Mouse (Mus musculus) CH12.LX (cell line): Measurements from ENCODE around the gene Adamts3. TPM values are rescaled to one million over a fixed set of nuclear protein-coding genes. Genes with fewer than 3 reads are reported as not detected.

Experiments
- DNase-seq: peaks from one replicate; pipeline ENCODE4 v3.0.0-alpha.2; 2013; ENCODE audit errors: extremely low read depth
- H3K27ac ChIP-seq: 2 replicates; pipeline ENCODE4 v1.5.1; 2012; ENCODE audit warnings: low read depth, mild to moderate bottlenecking, control low read depth, moderate library complexity; ENCODE audit not compliant: insufficient read depth
- H3K27me3 ChIP-seq: replicated peaks from 2 replicates; pipeline ENCODE3; 2012; ENCODE audit warnings: inconsistent platforms
- H3K36me3 ChIP-seq, 2 experiments: replicated peaks in 1 of 2; 2 replicates each; pipeline versions ENCODE3 to v1.6.1; 2012; ENCODE audit warnings: inconsistent platforms in 1 of 2, low read length in 1 of 2, mild to moderate bottlenecking in 1 of 2, mixed read lengths in 1 of 2, moderate library complexity in 1 of 2; ENCODE audit not compliant: control insufficient read depth in 1 of 2, insufficient read depth in 1 of 2
- H3K4me1 ChIP-seq, 2 experiments: 2 replicates each; pipeline ENCODE4 v1.6.1; 2012; ENCODE audit warnings: inconsistent platforms in 1 of 2, moderate library complexity in 1 of 2; ENCODE audit not compliant: insufficient read depth in 2 of 2, control insufficient read depth in 1 of 2
- H3K4me2 ChIP-seq: 2 replicates; pipeline ENCODE4 v1.6.1; 2012; ENCODE audit warnings: low read depth, mild to moderate bottlenecking, control low read depth; ENCODE audit not compliant: poor library complexity, insufficient read depth, severe bottlenecking
- H3K4me3 ChIP-seq, 3 experiments: fragments of 150-350 bp in 1 of 3; sonication (generic) in 1 of 3; replicated peaks in 1 of 3; 2 replicates each; pipeline versions ENCODE3 to v1.5.1; 2011 to 2012; ENCODE audit warnings: low read depth in 2 of 3, low read length in 2 of 3, mild to moderate bottlenecking in 2 of 3, moderate library complexity in 2 of 3, control low read depth in 1 of 3, improper control_type of control experiment in 1 of 3, inconsistent platforms in 1 of 3, mixed read lengths in 1 of 3; ENCODE audit not compliant: poor library complexity in 1 of 3
- H3K79me2 ChIP-seq: replicated peaks from 2 replicates; pipeline ENCODE4 v1.6.1; 2012; ENCODE audit warnings: mild to moderate bottlenecking, moderate library complexity; ENCODE audit not compliant: control insufficient read depth, poor library complexity, insufficient read depth, severe bottlenecking; ENCODE audit errors: extremely low read depth
- H3K9ac ChIP-seq: 2 replicates; pipeline ENCODE4 v1.6.1; 2012; ENCODE audit warnings: low read depth, mild to moderate bottlenecking, control low read depth, moderate library complexity; ENCODE audit not compliant: insufficient read depth
- H3K9me3 ChIP-seq: replicated peaks from 2 replicates; pipeline ENCODE3; 2012; ENCODE audit warnings: low read length, inconsistent platforms, mixed read lengths
- BHLHE40 ChIP-seq: IDR thresholded peaks from 2 replicates; pipeline ENCODE4 v1.6.1; 2011; ENCODE audit warnings: mild to moderate bottlenecking, low read depth, low read length, improper control_type of control experiment
- CHD1 ChIP-seq: IDR thresholded peaks from 2 replicates; pipeline ENCODE4 v1.6.1; 2012; ENCODE audit warnings: low read depth, low read length, improper control_type of control experiment, inconsistent platforms
- CHD2 ChIP-seq: IDR thresholded peaks from 2 replicates; pipeline ENCODE4 v1.6.1; 2011; ENCODE audit warnings: low read length, improper control_type of control experiment
- E2F4 ChIP-seq: IDR thresholded peaks from 2 replicates; pipeline ENCODE4 v1.6.1; 2011; ENCODE audit warnings: low read depth, low read length, improper control_type of control experiment; ENCODE audit not compliant: insufficient replicate concordance
- ELF1 ChIP-seq: IDR thresholded peaks from 2 replicates; pipeline ENCODE4 v1.6.1; 2014; ENCODE audit warnings: low read depth, mild to moderate bottlenecking, inconsistent platforms, low read length, improper control_type of control experiment
- ETS1 ChIP-seq: conservative IDR thresholded peaks from 2 replicates; pipeline ENCODE4 v1.6.1; 2012; ENCODE audit warnings: low read depth, mild to moderate bottlenecking, inconsistent platforms, low read length, improper control_type of control experiment, moderate library complexity
- IRF4 ChIP-seq: IDR thresholded peaks from 2 replicates; pipeline ENCODE4 v1.6.1; 2014; ENCODE audit warnings: low read depth, mild to moderate bottlenecking, inconsistent platforms, low read length, improper control_type of control experiment
- MAFK ChIP-seq: IDR thresholded peaks from 2 replicates; pipeline ENCODE4 v1.6.1; 2011; ENCODE audit warnings: low read length, improper control_type of control experiment; ENCODE audit not compliant: insufficient replicate concordance
- MAX ChIP-seq: IDR thresholded peaks from 2 replicates; pipeline ENCODE4 v1.6.1; 2011; ENCODE audit warnings: low read length, improper control_type of control experiment
- MAZ ChIP-seq: IDR thresholded peaks from 2 replicates; pipeline ENCODE4 v1.6.1; 2012; ENCODE audit warnings: low read depth, mild to moderate bottlenecking, inconsistent platforms, low read length, improper control_type of control experiment, moderate library complexity
- MEF2A ChIP-seq: IDR thresholded peaks from 2 replicates; pipeline ENCODE4 v1.6.1; 2014; ENCODE audit warnings: low read depth, mild to moderate bottlenecking, inconsistent platforms, low read length, improper control_type of control experiment, borderline replicate concordance
- MXI1 ChIP-seq: IDR thresholded peaks from 2 replicates; pipeline ENCODE4 v1.6.1; 2011; ENCODE audit warnings: mild to moderate bottlenecking, low read depth, low read length, improper control_type of control experiment
- POLR2AphosphoS2 ChIP-seq: IDR thresholded peaks from 2 replicates; pipeline ENCODE4 v1.6.1; 2011; ENCODE audit warnings: low read depth, low read length, improper control_type of control experiment
- RCOR1 ChIP-seq: conservative IDR thresholded peaks from 2 replicates; pipeline ENCODE4 v1.6.1; 2012; ENCODE audit warnings: low read depth, mild to moderate bottlenecking, inconsistent platforms, low read length, improper control_type of control experiment
- SIN3A ChIP-seq: IDR thresholded peaks from 2 replicates; pipeline ENCODE4 v1.6.1; 2012; ENCODE audit warnings: low read length, improper control_type of control experiment, inconsistent platforms
- TBP ChIP-seq: conservative IDR thresholded peaks from 2 replicates; pipeline ENCODE4 v1.6.1; 2011; ENCODE audit warnings: low read depth, low read length, improper control_type of control experiment
- TCF12 ChIP-seq: IDR thresholded peaks from 2 replicates; pipeline ENCODE4 v1.6.1; 2014; ENCODE audit warnings: low read depth, mild to moderate bottlenecking, inconsistent platforms, low read length, improper control_type of control experiment
- USF1 ChIP-seq: IDR thresholded peaks from 2 replicates; pipeline ENCODE4 v1.6.1; 2014; ENCODE audit warnings: low read depth, mild to moderate bottlenecking, inconsistent platforms, low read length, improper control_type of control experiment
- ZC3H11A ChIP-seq: IDR thresholded peaks from 2 replicates; pipeline ENCODE4 v1.6.1; 2012; ENCODE audit warnings: low read depth, mild to moderate bottlenecking, inconsistent platforms, low read length, improper control_type of control experiment
- ZKSCAN1 ChIP-seq: IDR thresholded peaks from 2 replicates; pipeline ENCODE4 v1.6.1; 2012; ENCODE audit warnings: low read depth, inconsistent platforms, low read length, improper control_type of control experiment, borderline replicate concordance
- ZNF384 ChIP-seq: IDR thresholded peaks from 2 replicates; pipeline ENCODE4 v1.6.1; 2012; ENCODE audit warnings: low read depth, low read length, improper control_type of control experiment, inconsistent platforms
- dilution Hi-C: fragments of 300-500 bp; cut with MboI; formaldehyde crosslinking; loops from 2 replicates; pipeline ENCODE4 v1.14.3; 2020; ENCODE audit warnings: low sequenced_read_pairs; ENCODE audit not compliant: extremely low pct_unique_long_range_greater_than_20kb, extremely low pct_ligation_motif_present
- in situ Hi-C: fragments of 300-500 bp; cut with MboI; formaldehyde crosslinking; loops from 3 replicates; pipeline ENCODE4 v1.14.3; 2019; ENCODE audit warnings: low sequenced_read_pairs, low pct_ligation_motif_present, low pct_unique_long_range_greater_than_20kb, mixed read lengths
- polyA plus RNA-seq: library from polyadenylated mRNA; unstranded; fragments of >175 nt; gene quantifications from 2 replicates; pipeline ENCODE4 v1.2.1, GENCODE M21; 2012; ENCODE audit warnings: low read depth; ENCODE audit not compliant: insufficient read length
- total RNA-seq, 2 experiments: library from RNA; depleted of rRNA; stranded (reverse); fragments of 300-350 nt in 1 of 2; fragments of >200 nt in 1 of 2; gene quantifications; 2 replicates each; pipeline ENCODE4 v1.2.3; 2012 to 2014

Gene Adamts3
- total and polyA plus RNA-seq, 3 experiments, result not detected

GRCm38 (mm10) chr5:89654327-89654726, 228.8 kb downstream of the Adamts3 start:
- no peak overlapping the region for H3K4me3 ChIP-seq
- no peaks in the 10 kb centered on the region for H3K9me3 ChIP-seq
- no peak overlapping the region for H3K27ac ChIP-seq
- dilution Hi-C loops, result no loop called here
- no peaks in the 10 kb centered on the region for H3K27me3 ChIP-seq
- H3K36me3 ChIP-seq, result no peaks in the 10 kb centered on the region
- no peak overlapping the region for H3K9ac ChIP-seq
- no peak for DNase-seq
- no peaks in the 10 kb centered on the region for H3K79me2 ChIP-seq
- in situ Hi-C loops, result no loop called here
- TF ChIP-seq RCOR1 (no peak), MAX (no peak), POLR2AphosphoS2 (no peak), ZNF384 (no peak), ETS1 (no peak), SIN3A (no peak), ELF1 (no peak), MAFK (no peak), E2F4 (no peak), MEF2A (no peak), ZC3H11A (no peak), TCF12 (no peak), ZKSCAN1 (no peak), USF1 (no peak), CHD2 (no peak)
- TF ChIP-seq, all 38 proteins: peak for 0
- Histone ChIP-seq H3K4me1 (no peaks in the 10 kb centered on the region), H3K4me2 (no peak overlapping the region)

- dilution Hi-C loops (no loop called here), in situ Hi-C loops (no loop called here)
- no peaks in the 10 kb centered on the region for H3K27me3 ChIP-seq
- H3K27ac ChIP-seq, result no peak overlapping the region
- no peaks in the 10 kb centered on the region for H3K9me3 ChIP-seq
- no peaks in the 10 kb centered on the region for H3K4me1 ChIP-seq
- TF ChIP-seq ETS1 (no peak), TBP (no peak), CHD1 (no peak), MAZ (no peak), RCOR1 (no peak), MXI1 (no peak), IRF4 (no peak), MAX (no peak), BHLHE40 (no peak)
- H3K79me2 ChIP-seq, result no peaks in the 10 kb centered on the region
- no peak for DNase-seq
- H3K36me3 ChIP-seq, result no peaks in the 10 kb centered on the region
- H3K9ac ChIP-seq, result no peak overlapping the region
- no peak overlapping the region for H3K4me3 ChIP-seq
- H3K4me2 ChIP-seq, result no peak overlapping the region
Measured at GRCm38 (mm10) chr5:89653862-89654261, 229.3 kb downstream of the Adamts3 start.
